Mouse (Mus musculus) ES-E14 (cell line): ENCODE measurements around the gene Sorcs3.

Source experiments
- CHD2 ChIP-seq: IDR thresholded peaks from 2 replicates; pipeline ENCODE4 v1.6.1; 2014; ENCODE audit warnings: mild to moderate bottlenecking, low read depth, low read length, inconsistent platforms
- MAFK ChIP-seq: IDR thresholded peaks from 2 replicates; pipeline ENCODE4 v1.6.1; 2014; ENCODE audit warnings: mild to moderate bottlenecking, low read depth, low read length, inconsistent platforms; ENCODE audit not compliant: insufficient read depth
- ZC3H11A ChIP-seq: IDR thresholded peaks from 2 replicates; pipeline ENCODE4 v1.6.1; 2012; ENCODE audit warnings: low read depth, mild to moderate bottlenecking, inconsistent platforms, low read length, borderline replicate concordance
- ZNF384 ChIP-seq: IDR thresholded peaks from 2 replicates; pipeline ENCODE4 v1.6.1; 2012; ENCODE audit warnings: low read depth, low read length, inconsistent platforms

DNA sequence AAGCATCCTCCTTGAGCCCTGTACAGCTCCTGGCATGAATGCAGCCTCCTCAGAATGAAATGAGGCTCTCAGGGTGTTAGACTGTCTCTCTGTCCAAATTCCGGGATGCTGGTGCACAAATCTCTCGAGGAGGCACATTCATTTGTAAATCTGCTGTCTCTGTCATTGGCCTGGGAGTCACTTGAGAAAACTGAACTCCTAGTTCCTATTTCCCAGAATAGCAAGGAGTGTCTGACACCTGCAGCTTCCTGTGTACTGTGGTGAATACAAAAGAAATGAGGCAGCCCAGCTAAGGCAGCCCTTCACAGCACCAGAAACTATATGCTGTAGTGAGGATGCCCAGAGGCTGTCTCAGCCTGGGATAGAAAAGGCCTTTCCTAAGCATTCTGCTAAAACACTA is 444.1 kb downstream of the Sorcs3 start:
- TF ChIP-seq CHD2 (no peak), MAFK (no peak), ZNF384 (no peak), ZC3H11A (no peak)
